Mouse (Mus musculus) midbrain, embryonic 15.5 days (tissue): ENCODE results near the gene Slx1b. TPM values are rescaled to one million over a fixed set of nuclear protein-coding genes. Genes with fewer than 3 reads are reported as not detected.
A peak's percentile ranks its signal among the peaks of the same experiment; 100 is the strongest.
"Not testable (repeated sequence)": the region's sequence is repeated elsewhere in the genome, so short reads cannot be mapped to it uniquely, and the experiment has no call there.

Source experiments
- ATAC-seq: fragments of 200-750 bp; cut with Nextera tagmentation; replicated peaks from 2 replicates; pipeline ENCODE4 v1.8.0; 2017; ENCODE audit warnings: moderate TSS enrichment
- H3K27ac ChIP-seq: fragments of 300-500 bp; sonication (generic); 2 replicates; pipeline ENCODE4 v1.5.1; 2015; ENCODE audit warnings: mild to moderate bottlenecking, inconsistent platforms
- H3K27me3 ChIP-seq: fragments of 300-500 bp; sonication (generic); replicated peaks from 2 replicates; pipeline ENCODE4 v1.6.1; 2015; ENCODE audit warnings: inconsistent platforms
- H3K36me3 ChIP-seq: fragments of 300-500 bp; sonication (generic); replicated peaks from 2 replicates; pipeline ENCODE4 v1.6.1; 2015; ENCODE audit warnings: inconsistent platforms
- H3K4me1 ChIP-seq: fragments of 300-500 bp; sonication (generic); 2 replicates; pipeline ENCODE4 v1.6.1; 2015; ENCODE audit warnings: inconsistent platforms
- H3K4me2 ChIP-seq: fragments of 300-500 bp; sonication (generic); 2 replicates; pipeline ENCODE4 v1.6.1; 2015; ENCODE audit warnings: inconsistent platforms, mild to moderate bottlenecking, moderate library complexity
- H3K4me3 ChIP-seq: fragments of 300-500 bp; sonication (generic); 2 replicates; pipeline ENCODE4 v1.5.1; 2015; ENCODE audit warnings: mild to moderate bottlenecking, inconsistent platforms
- H3K9ac ChIP-seq: fragments of 300-500 bp; sonication (generic); 2 replicates; pipeline ENCODE4 v1.6.1; 2015; ENCODE audit warnings: mild to moderate bottlenecking, inconsistent platforms
- H3K9me3 ChIP-seq: fragments of 300-500 bp; sonication (generic); 2 replicates; pipeline ENCODE4 v1.6.1; 2016; ENCODE audit warnings: inconsistent platforms
- WGBS: fragments of 180-500 bp; shearing (Covaris S2); methylation state at CpG from one replicate; pipeline ENCODE4 v1.1.7; 2015; ENCODE audit warnings: mixed read lengths; 5-methylcytosine and 5-hydroxymethylcytosine counted together
- polyA plus RNA-seq: library from polyadenylated mRNA; unstranded; fragments of >200 nt; fragmentation: Nextera tagmentation; extraction: Ambion mirVana; gene quantifications from 2 replicates; pipeline ENCODE4 v1.2.1, GENCODE M21; 2015

The Slx1b gene
- polyA plus RNA-seq: 18.3 and 20.9 TPM in 2 replicates

- under 1% methylated on average over 40 of the region's 40 CpGs for WGBS
- H3K4me2 ChIP-seq: peak within 1 kb of the TSS; percentile 89
- H3K9ac ChIP-seq: peak within 1 kb of the TSS; percentile 77
- peaks cover 40% of the 10 kb centered on the region for H3K4me1 ChIP-seq
- H3K27me3 ChIP-seq: no peaks in the 10 kb centered on the region
- H3K9me3 ChIP-seq: no peaks in the 10 kb centered on the region
- H3K36me3 ChIP-seq: peaks cover 17% of the 10 kb centered on the region
- peak within 1 kb of the TSS; percentile 91 for H3K27ac ChIP-seq
- H3K4me3 ChIP-seq: peak within 1 kb of the TSS; percentile 81
- ATAC-seq: peak; percentile 95
Observed at GRCm38 (mm10) chr7:126695631-126696207, at the start of gene Slx1b. TSS of gene Slx1b (minus strand) at chr7:126695784.

DNA sequence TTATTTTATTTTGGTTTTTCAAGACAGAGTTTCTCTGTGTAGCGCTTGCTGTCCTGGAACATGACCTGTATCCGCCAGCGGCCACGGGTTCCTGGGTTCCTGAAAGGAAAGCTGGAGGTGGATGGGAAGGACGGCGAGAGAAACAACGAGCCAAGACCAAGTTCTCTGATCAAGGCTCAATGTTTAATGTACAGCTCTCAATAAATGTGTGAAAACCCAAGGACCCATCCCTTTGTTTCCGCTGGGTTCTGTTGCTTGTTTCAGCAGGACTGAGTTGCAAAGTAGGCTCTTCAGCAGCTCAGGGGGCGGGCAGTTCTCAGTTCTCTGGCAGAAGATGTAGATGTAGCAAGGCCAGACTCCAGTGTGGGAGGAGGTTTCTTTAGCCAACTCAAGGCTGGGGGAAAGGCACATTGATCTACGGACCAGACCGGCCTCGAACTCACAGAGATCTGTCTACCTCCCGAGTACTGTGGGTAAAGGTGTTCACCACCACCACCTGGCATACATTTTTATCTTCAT lies 46.4 kb upstream of the Slx1b start:
- Histone ChIP-seq H3K4me3 (no peak overlapping the region), H3K9me3 (no peaks in the 10 kb centered on the region), H3K36me3 (no peaks in the 10 kb centered on the region), H3K27me3 (no peaks in the 10 kb centered on the region), H3K4me1 (no peaks in the 10 kb centered on the region), H3K9ac (no peak overlapping the region), H3K27ac (no peak overlapping the region), H3K4me2 (no peak overlapping the region)
- no peak for ATAC-seq
- 92% methylated on average over 13 of the region's 13 CpGs for WGBS

- Histone ChIP-seq H3K4me1 (no peaks in the 10 kb centered on the region), H3K9me3 (no peaks in the 10 kb centered on the region), H3K4me3 (no peak overlapping the region), H3K4me2 (no peak overlapping the region), H3K9ac (no peak overlapping the region), H3K27me3 (no peaks in the 10 kb centered on the region), H3K27ac (no peak overlapping the region), H3K36me3 (no peaks in the 10 kb centered on the region)
- no peak for ATAC-seq
- 91% methylated on average over 5 of the region's 5 CpGs for WGBS
Observed at GRCm38 (mm10) chr7:126741452-126741851, 45.9 kb upstream of the Slx1b start.

GRCm38 (mm10) chr7:126740977-126741376 lies 45.4 kb upstream of the Slx1b start:
- H3K4me3 ChIP-seq: no peak overlapping the region
- ATAC-seq: no peak
- no peaks in the 10 kb centered on the region for H3K4me1 ChIP-seq
- no peaks in the 10 kb centered on the region for H3K36me3 ChIP-seq
- no peak overlapping the region for H3K27ac ChIP-seq
- H3K9me3 ChIP-seq: no peaks in the 10 kb centered on the region
- 81% methylated on average over 5 of the region's 5 CpGs for WGBS
- no peaks in the 10 kb centered on the region for H3K27me3 ChIP-seq
- no peak overlapping the region for H3K4me2 ChIP-seq
- H3K9ac ChIP-seq: no peak overlapping the region

DNA sequence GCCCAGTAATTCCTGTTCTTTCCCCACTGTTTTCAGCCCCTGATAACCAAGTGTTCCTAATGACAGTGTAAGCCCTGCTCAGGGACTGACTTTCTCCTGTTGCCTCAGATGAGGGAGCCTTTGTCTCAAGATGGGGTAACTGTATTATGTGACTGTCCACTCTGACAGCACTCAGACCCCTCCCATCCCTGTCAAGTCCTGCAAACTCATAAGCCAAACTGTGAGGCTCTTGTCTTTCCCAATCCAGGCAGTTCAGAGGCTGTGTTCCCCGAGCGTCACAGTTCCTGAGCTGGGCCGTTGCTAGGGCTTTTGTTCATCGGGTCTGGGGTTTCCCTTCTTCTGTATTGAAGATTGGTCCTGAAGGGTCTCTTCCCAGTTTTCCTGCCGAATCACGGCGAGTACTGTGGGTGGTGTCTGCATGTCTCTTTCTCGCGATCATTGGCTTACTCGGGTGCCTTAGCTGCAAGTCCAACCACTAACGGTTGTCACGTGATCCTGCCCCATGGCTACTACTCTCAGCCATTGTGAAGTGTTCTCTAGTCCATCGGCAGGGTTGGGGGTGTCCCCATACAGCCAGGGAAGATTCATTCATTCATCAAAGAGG lies 44.6 kb upstream of the Slx1b start:
- Histone ChIP-seq H3K4me1 (no peaks in the 10 kb centered on the region), H3K4me3 (no peak overlapping the region), H3K9ac (no peak overlapping the region), H3K27me3 (no peaks in the 10 kb centered on the region), H3K9me3 (no peaks in the 10 kb centered on the region), H3K36me3 (no peaks in the 10 kb centered on the region), H3K27ac (no peak overlapping the region), H3K4me2 (no peak overlapping the region)
- WGBS: 66% methylated on average over 13 of the region's 13 CpGs
- ATAC-seq: no peak

GRCm38 (mm10) chr7:126739551-126739950 lies 44.0 kb upstream of the Slx1b start:
- no peak overlapping the region for H3K4me3 ChIP-seq
- H3K4me2 ChIP-seq: no peak overlapping the region
- H3K27ac ChIP-seq: no peak overlapping the region
- no peaks in the 10 kb centered on the region for H3K4me1 ChIP-seq
- H3K36me3 ChIP-seq: no peaks in the 10 kb centered on the region
- no peaks in the 10 kb centered on the region for H3K9me3 ChIP-seq
- ATAC-seq: no peak
- 81% methylated on average over 17 of the region's 17 CpGs for WGBS
- H3K27me3 ChIP-seq: no peaks in the 10 kb centered on the region
- no peak overlapping the region for H3K9ac ChIP-seq

GRCm38 (mm10) chr7:126736122-126736521 lies 40.5 kb upstream of the Slx1b start:
- H3K36me3 ChIP-seq: no peaks in the 10 kb centered on the region
- no peak overlapping the region for H3K4me2 ChIP-seq
- no peak overlapping the region for H3K27ac ChIP-seq
- ATAC-seq: no peak
- no peak overlapping the region for H3K4me3 ChIP-seq
- no peak overlapping the region for H3K9ac ChIP-seq
- no peaks in the 10 kb centered on the region for H3K9me3 ChIP-seq
- H3K27me3 ChIP-seq: no peaks in the 10 kb centered on the region
- H3K4me1 ChIP-seq: no peaks in the 10 kb centered on the region
- 81% methylated on average over 8 of the region's 8 CpGs for WGBS

DNA sequence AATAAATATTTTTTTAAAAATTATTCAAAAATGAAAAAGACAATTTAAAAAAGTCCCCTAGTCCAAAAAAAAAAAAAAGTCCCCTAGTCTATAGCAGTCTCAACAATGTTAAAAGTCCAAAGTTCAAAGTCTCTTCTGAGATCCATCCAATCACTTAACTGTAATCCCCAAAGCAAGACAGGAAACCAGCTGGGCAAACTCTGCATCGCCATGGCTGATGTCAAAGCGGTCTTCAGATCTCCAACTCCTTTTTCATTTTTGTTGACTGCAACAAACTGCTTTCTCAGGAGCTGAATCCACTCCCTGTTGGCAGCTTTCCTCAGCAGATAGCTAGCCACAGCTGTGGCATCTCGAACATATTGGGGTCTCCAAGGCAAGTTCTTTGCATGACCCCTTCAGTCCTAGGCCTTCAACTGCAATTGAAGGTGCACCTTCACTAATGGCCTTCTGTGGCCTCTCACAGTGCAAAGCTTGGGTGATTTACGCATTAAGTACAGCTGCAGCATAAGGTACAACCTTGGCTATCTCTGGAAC lies 34.7 kb upstream of the Slx1b start:
- 82% methylated on average over 4 of the region's 4 CpGs for WGBS
- not testable (repeated sequence) for H3K36me3 ChIP-seq, H3K27ac ChIP-seq, H3K4me2 ChIP-seq, H3K4me1 ChIP-seq, H3K9ac ChIP-seq, H3K4me3 ChIP-seq, ATAC-seq, H3K9me3 ChIP-seq, H3K27me3 ChIP-seq

- no peak overlapping the region for H3K9ac ChIP-seq
- H3K27me3 ChIP-seq: no peaks in the 10 kb centered on the region
- no peak overlapping the region for H3K4me3 ChIP-seq
- H3K4me1 ChIP-seq: no peaks in the 10 kb centered on the region
- no peak for ATAC-seq
- no peaks in the 10 kb centered on the region for H3K9me3 ChIP-seq
- no peak overlapping the region for H3K4me2 ChIP-seq
- 85% methylated on average over 5 of the region's 5 CpGs for WGBS
- H3K27ac ChIP-seq: no peak overlapping the region
- no peaks in the 10 kb centered on the region for H3K36me3 ChIP-seq
Observed at GRCm38 (mm10) chr7:126725667-126726066, 30.1 kb upstream of the Slx1b start.

DNA sequence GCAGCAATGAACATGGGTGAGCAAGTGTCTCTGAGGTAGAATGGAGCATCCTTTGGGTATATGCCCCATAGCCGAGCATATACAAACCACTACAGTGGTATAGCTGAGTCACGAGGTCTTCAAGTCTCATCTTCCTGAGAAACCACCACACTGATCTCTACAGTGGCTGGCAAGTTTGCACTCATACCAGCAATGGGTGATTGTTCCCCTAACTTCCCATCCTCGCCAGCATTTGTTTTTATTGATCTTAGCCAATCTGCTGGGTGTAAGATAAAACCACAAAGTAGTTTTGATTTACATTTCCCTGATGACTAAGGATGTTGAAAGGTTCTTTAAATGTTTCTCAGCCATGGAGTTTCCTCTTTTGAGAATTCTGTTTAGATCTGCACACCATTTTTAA lies 29.5 kb upstream of the Slx1b start:
- Histone ChIP-seq H3K9me3 (no peaks in the 10 kb centered on the region), H3K9ac (no peak overlapping the region), H3K4me2 (no peak overlapping the region), H3K36me3 (no peaks in the 10 kb centered on the region), H3K27ac (no peak overlapping the region), H3K4me3 (no peak overlapping the region), H3K4me1 (no peaks in the 10 kb centered on the region), H3K27me3 (no peaks in the 10 kb centered on the region)
- 63% methylated on average over 3 of the region's 3 CpGs for WGBS
- ATAC-seq: no peak

- Histone ChIP-seq H3K4me2 (no peak overlapping the region), H3K36me3 (no peaks in the 10 kb centered on the region), H3K9me3 (no peaks in the 10 kb centered on the region), H3K4me3 (no peak overlapping the region), H3K4me1 (no peaks in the 10 kb centered on the region), H3K27me3 (no peaks in the 10 kb centered on the region), H3K9ac (no peak overlapping the region), H3K27ac (no peak overlapping the region)
- WGBS: 90% methylated on average over 13 of the region's 13 CpGs
- no peak for ATAC-seq
Observed at GRCm38 (mm10) chr7:126721635-126722034, 26.1 kb upstream of the Slx1b start.

- H3K4me1 ChIP-seq: no peaks in the 10 kb centered on the region
- no peaks in the 10 kb centered on the region for H3K9me3 ChIP-seq
- H3K36me3 ChIP-seq: no peaks in the 10 kb centered on the region
- no peak overlapping the region for H3K27ac ChIP-seq
- WGBS: 95% methylated on average over 5 of the region's 5 CpGs
- no peak for ATAC-seq
- no peak overlapping the region for H3K9ac ChIP-seq
- no peak overlapping the region for H3K4me2 ChIP-seq
- H3K27me3 ChIP-seq: no peaks in the 10 kb centered on the region
- no peak overlapping the region for H3K4me3 ChIP-seq
Observed at GRCm38 (mm10) chr7:126718787-126719337, 23.3 kb upstream of the Slx1b start.
